Mouse (Mus musculus): ENCODE measurements around the gene Espl1.

The Espl1 gene

DNA sequence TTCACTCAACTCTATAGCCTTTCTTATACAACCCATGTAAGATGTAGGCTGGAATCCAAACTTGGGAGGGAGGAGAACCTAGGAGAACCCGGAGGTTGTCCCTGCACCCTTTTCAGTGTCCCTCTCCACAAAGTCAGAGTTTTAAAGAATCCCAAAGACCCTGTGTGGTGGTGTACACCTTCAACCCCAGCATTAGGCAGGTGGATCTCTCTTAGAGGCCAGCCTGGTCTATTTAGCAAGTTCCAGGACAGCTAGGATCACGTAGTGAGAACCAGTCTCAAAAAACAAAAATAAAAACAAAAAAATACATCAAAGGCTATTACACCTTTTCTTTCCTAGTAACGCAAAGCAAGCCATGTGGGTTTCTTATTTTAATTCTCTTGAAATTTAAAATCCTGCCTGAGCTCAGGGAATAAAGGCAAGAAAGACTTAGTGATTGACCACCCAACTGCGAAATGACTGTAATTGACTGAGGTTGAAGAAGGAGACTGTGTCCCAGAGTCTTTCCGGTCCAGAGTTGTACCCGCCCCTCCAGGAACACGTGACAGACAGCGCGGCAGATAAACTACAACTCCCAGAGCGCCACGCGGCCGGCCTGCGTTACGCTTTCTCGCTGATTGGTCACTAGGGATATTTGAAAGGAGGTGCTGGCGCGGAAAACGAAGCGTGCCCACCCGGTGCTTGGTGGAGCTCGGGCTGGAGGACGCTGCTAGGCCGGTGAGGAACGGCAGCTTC is at the start of gene Espl1:
Gene Espl1 (plus strand): TSS at position 634 of the 735 bp plus-strand sequence.
- peak; percentile 95 for DNase-seq (ENCODE audit: low read depth, low spot score)

DNA sequence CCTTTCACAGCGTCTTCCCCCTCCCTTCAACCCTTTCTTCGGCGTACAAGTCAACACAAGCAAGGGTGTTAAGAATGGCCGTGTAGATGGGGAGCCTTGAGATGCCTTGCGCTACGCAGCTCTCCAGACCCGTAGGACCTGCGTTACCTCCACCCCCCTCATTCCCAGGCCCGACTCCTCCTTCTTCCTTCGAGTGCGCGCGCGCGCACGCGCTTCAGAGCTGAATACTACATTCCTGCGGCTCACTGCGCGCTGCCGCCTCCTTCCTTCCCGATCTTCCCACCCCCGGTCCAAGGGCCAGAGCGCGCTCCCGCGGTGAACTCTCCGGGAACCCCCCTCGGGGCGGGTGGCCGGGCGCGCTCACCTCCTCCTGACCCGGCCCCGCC is 49.2 kb upstream of the Espl1 start:
- peak; percentile 96 for DNase-seq (ENCODE audit: low read depth, low spot score)

- no peak for DNase-seq (ENCODE audit: low read depth, low spot score)
These were observed 48.6 kb upstream of the Espl1 start for GRCm38 (mm10) chr15:102247252-102248130.

- DNase-seq (ENCODE audit: low read depth, low spot score), result no peak
These were observed 47.8 kb upstream of the Espl1 start for GRCm38 (mm10) chr15:102248131-102248811.

- DNase-seq (ENCODE audit: low read depth, low spot score), result peak; percentile 63
These were observed 47.3 kb upstream of the Espl1 start for GRCm38 (mm10) chr15:102248812-102249191.

GRCm38 (mm10) chr15:102249251-102249691 is 46.8 kb upstream of the Espl1 start:
- no peak for DNase-seq (ENCODE audit: low read depth, low spot score)

DNA sequence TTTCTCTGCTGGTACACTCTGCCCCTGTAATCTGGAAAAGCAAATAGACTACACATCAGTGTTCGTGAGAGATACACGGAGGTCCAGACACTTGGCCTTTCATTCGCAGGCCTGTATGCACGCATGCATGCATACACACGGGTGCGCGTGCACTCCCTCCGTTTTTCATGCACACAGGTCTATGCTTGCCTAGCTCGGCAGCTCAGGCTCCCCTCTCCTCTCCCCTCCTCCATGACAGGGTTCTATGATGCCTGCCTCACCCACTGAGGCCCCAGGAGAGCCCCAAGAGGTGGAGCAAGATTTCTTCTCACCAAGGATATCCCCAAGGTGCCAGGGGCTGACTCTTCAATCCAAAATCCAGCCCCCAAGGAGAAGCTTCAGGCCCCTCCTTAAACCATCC is 46.1 kb upstream of the Espl1 start:
- DNase-seq (ENCODE audit: low read depth, low spot score), result no peak

GRCm38 (mm10) chr15:102250521-102250920 is 45.5 kb upstream of the Espl1 start:
- DNase-seq (ENCODE audit: low read depth, low spot score), result no peak

- DNase-seq (ENCODE audit: low read depth, low spot score), result no peak
These were observed 40.4 kb upstream of the Espl1 start for GRCm38 (mm10) chr15:102255547-102256255.

GRCm38 (mm10) chr15:102256431-102257201 is 39.5 kb upstream of the Espl1 start:
- DNase-seq (ENCODE audit: low read depth, low spot score), result no peak

GRCm38 (mm10) chr15:102257202-102258075 is 38.6 kb upstream of the Espl1 start, which contains the start of gene Rarg:
Rarg (minus strand) TSS chr15:102257517.
- DNase-seq (ENCODE audit: low read depth, low spot score), result no peak

GRCm38 (mm10) chr15:102258076-102258470 is 38.0 kb upstream of the Espl1 start:
- DNase-seq (ENCODE audit: low read depth, low spot score), result no peak

- no peak for DNase-seq (ENCODE audit: low read depth, low spot score)
These were observed 37.3 kb upstream of the Espl1 start for GRCm38 (mm10) chr15:102258581-102259253.

DNA sequence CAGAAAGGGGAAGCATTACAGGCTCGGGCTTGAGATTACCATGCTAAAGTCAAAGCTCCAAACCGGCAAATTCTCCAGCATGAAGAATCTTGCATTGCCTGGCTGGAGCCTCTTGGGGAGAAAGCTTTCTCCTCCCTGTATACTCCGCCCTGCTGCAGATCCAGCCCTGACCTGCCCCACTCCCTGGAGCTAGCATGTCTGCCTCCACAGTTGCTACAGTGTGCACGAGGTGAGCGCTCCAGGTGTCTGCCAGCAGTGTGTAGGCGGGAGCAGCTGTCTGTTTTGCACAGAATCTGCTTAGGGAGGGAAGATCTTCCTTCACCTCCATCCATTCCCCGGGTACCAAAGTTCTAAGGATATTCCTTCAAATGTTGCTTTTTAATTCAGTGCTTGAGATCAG is 33.5 kb upstream of the Espl1 start:
- no peak for DNase-seq (ENCODE audit: low read depth, low spot score)

DNA sequence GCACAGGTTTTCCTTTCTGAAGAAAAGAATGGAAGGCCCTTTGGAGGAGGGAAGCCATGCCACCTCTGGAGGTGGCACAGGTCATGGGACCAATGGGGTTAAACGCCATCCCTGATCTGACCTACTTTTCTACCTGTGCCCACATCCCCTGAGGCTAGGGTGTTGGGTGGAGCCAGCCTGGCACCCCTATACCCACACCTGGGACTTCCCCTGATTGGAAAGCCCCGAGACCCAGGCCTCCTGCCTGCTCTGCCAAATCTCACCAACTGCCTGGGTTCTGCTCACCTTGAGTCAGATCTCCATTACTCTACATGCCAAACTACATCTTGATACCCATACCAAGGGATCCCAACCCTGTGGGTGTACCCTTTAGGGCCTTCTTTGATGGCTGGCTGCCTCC is 33.0 kb upstream of the Espl1 start:
- no peak for DNase-seq (ENCODE audit: low read depth, low spot score)

DNA sequence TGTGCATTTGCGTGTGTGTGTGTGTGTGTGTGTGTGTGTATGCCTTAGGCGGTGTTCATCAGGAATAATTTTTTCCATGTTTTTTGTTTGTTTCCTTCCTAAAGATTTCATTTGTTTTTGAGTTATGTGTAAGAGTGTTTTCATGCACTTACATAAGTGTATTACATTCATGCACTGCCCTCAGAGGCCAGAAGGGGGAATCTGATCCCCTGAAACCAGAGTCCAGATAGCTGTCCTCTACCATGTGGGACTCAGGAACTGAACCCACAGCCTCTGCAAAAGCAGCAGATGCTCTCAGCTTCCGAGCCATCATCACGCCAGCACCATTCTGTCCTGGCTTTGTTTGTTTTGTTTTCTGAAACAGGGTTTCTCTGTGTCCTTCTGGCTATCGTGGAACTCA is 30.5 kb upstream of the Espl1 start:
- no peak for DNase-seq (ENCODE audit: low read depth, low spot score)

DNA sequence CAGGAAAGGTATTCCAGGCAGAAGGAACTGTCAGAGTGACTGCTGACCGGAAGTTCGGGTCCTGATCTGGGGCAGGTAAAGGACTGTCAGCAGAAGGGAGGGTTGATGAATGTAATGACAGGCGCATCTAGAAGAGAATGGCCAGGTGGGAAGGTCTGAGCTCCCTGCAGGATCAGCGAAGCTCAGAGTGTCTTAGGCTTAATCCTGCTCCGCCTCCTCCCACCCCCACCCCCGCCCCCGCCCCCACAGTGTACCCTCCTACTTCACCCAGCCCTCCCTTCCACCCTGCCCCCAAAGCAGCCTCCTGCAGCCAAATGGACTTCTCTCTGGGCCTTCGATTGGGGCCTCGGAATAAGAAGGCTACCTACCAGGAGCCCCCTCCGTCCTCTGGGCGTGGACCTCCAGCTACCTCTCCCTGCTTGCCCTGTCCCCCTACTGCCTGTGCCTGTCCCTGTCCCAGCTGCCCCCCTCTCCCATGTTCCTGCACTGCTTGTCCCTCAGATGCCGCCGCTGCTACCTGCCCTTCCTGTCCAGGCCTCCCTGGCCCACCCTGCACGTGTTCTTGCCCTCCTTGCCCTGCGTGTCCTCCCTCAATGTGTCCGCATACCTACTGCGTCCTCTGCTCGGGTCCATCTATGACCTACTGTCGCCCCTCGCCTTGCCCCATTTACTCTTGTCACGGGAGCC is 25.6 kb upstream of the Espl1 start, which contains the start of gene Gm9918:
Gene Gm9918 (plus strand): TSS at position 290 of the 687 bp plus-strand sequence.
- DNase-seq (ENCODE audit: low read depth, low spot score), result no peak

- DNase-seq (ENCODE audit: low read depth, low spot score), result no peak
These were observed 24.6 kb upstream of the Espl1 start for GRCm38 (mm10) chr15:102271441-102271840.
